Mouse (Mus musculus): Measurements from ENCODE around the gene Ggct.
A peak's percentile ranks its signal among the peaks of the same experiment; 100 is the strongest.

Gene Ggct

GRCm38 (mm10) chr6:54992734-54993260, at the start of gene Ggct:
Gene Ggct (minus strand): TSS chr6:54992950.
- DNase-seq (ENCODE audit: low spot score in 2 of 2), result peak; percentile 98 to 99

DNA sequence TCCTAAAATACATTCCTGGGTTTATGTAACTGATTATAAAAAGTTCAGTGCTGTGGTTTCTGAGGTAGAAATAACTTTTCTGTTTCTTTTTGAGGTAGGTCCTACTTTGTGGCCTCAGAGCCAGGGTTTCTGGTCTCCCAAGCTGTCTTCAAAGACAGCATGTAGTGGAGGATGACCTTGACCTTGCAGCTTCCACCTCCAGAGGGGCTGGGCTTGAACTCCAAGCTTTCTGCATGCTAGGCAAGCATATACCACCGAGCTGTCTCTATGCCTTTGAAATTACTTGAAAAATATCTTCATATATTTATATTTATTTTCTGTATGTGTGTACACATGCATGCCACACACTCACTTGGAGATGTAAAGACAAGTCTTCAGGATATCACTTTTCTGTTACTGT, 47.3 kb upstream of the Ggct start:
- DNase-seq (ENCODE audit: low spot score in 2 of 2), result no peak

GRCm38 (mm10) chr6:55039446-55039783, 46.7 kb upstream of the Ggct start:
- DNase-seq (ENCODE audit: low spot score in 2 of 2), result no peak

DNA sequence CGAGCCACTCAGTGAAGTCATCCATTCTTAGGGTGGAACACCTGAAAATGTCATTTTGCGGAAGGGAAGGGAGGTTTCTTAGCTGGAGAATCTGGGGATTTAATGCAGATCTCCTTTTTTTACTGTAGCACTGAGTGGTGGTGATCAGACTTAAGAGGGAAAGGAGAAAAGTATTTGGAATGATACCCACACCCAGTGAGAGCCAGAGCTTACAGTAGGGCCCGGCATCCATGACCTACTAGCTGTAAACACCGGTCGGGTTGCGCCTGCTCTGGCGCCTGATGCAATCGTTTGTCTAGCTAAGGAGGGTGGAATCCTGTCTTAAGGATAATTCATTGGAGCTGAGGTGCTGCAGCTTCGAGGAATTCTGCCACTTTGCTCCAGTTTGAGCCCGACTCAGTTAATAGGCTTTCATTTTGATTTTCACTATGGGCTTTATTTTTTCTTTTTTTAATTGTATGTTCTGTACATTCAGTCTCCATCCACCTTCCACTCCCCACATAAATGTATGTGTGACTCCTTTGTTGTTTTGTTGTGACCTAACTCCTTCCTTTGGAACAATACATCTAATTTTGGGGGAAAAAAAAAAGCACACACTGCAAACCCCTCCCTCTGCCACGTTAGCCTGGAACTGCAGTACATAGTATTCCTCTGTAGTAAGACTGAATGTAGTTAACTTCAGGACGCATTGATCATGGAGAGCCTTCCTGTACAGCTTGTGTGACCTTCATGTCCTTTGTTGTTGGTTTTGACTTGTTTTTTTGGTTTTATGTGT, 46.1 kb upstream of the Ggct start:
- DNase-seq (ENCODE audit: low spot score in 2 of 2), result no peak

GRCm38 (mm10) chr6:55037799-55038670, 45.3 kb upstream of the Ggct start, which contains the start of gene Gars:
Gene Gars (plus strand): TSS chr6:55038007.
- peak; percentile 91 to 92 for DNase-seq (ENCODE audit: low spot score in 2 of 2)

- no peak for DNase-seq (ENCODE audit: low spot score in 2 of 2)
Measured at GRCm38 (mm10) chr6:55036731-55037130, 44.0 kb upstream of the Ggct start.

DNA sequence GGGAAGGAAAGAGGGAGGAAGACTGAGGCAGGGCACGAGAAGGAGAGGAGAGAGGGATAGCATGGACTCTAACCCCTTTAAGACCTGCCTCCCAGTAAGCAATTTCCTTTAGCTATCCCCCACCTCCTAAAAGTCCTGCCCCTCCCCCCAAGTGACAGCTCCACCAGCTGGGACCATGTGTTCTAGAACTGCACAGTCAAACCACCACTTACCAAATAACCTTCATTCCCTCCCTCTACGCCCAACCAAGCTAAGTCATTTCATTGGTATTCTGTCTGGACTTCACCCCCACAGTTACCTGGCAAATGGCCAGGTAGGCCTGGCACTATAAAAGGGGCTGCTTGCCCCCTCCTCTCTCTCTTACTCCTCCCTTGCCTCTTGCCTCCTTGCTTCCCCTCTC, 34.9 kb upstream of the Ggct start:
- DNase-seq (ENCODE audit: low spot score in 2 of 2), result no peak

DNA sequence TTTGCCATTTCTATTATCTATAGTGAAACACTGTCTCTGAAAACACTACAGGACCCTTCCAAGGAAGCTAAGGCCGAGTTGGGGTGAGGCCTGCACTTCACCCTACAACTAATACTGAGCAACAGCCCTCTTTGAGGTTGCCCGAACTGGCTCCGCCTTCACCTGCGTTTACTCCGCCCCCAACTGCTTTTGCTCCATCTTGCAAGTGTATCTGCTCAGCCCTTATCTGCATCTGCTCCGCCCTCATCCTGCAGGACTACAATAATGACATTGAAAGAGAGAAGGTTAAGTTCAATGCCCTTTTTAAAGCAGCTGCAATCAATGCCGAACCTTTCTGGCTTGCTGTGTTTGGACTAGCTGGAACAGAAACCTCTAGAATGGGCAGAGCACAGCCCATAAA, 29.1 kb upstream of the Ggct start:
- DNase-seq (ENCODE audit: low spot score in 2 of 2), result no peak

- DNase-seq (ENCODE audit: low spot score in 2 of 2), result no peak
Measured at GRCm38 (mm10) chr6:55018417-55018816, 25.7 kb upstream of the Ggct start.

DNA sequence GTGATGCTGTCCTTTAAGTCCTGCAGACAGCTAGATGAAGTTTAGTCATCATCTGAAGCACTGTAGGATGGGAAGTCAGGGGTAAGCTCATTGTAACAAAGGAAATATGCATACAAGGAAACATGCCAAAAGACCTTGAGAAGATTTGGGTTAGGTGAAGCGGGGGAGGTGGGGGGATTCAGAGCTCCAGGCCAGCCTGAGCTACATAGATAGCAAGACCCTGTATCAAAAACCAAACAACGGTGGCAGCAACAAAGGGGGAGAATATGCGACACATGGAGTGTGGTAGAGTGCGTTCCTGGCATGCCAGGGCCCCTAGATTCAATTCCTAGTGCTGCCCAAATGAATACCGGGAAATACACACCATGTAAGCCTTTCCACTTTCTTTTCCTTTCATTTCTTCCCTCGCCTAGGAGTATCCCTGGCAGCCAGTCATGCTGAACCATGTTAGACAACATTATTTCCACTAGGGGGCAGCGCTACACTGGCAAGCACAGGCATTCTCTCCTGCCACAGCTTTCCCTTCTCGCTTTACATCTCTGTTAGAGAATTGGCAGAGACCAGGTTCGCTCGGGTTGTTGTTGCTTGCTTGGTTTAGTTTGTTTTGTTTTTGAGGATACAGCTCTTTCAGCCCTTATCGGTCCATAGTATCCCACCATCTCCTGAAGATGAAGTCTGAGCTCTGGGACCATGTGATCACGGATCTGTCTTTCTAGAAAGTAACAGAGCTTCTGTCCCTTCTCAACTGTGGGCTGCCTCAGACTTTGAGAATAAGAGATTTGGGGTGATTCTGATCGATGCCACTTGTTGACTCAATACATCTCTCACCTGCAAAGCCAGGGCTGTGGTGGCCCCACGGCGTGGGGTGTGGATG, 24.2 kb upstream of the Ggct start:
- peak; percentile 75 to 78 for DNase-seq (ENCODE audit: low spot score in 2 of 2)

GRCm38 (mm10) chr6:55016236-55016635, 23.5 kb upstream of the Ggct start:
- peak; percentile 67 to 71 for DNase-seq (ENCODE audit: low spot score in 2 of 2)

DNA sequence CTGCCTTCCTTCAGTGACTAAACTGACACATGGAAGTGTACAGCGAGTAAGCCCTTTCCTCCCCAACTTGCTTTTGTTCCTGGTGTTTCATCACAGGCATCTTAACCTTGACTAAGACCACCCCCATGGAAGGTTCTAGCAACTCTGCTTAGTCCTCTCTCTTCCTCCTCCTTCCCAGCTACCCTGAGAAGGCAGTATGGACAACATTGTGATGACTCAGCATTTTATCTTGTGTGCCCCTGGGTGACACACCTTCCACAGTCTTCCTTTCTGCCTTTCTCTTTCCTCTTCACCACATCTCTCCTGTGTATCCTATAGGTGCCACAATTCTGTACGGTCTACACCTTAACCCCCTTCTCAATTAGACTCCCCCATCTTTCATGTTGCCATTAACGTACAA, 21.4 kb upstream of the Ggct start:
- no peak for DNase-seq (ENCODE audit: low spot score in 2 of 2)

DNA sequence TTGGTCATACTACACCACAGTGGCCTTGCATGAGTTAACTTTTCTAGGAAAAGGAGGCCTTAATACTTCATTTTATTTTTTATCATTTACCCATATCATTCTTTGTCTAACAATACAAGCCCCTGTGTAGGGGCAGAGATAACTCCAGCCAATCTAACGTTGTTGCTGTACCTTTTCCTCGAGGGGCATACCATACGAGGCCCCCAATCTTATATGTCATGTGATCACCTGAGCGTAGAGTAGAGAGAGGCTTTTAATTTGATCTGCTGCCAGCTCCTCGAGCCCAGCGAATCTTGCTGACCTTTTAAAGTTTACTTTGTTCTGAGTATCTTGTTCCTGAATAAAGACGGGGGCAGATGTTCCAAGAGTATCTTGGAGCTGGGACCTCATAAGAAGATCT, 19.8 kb upstream of the Ggct start:
- DNase-seq (ENCODE audit: low spot score in 2 of 2), result no peak

- DNase-seq (ENCODE audit: low spot score in 2 of 2), result no peak
Measured at GRCm38 (mm10) chr6:55010330-55011091, 17.8 kb upstream of the Ggct start.

GRCm38 (mm10) chr6:55009391-55010230, 16.9 kb upstream of the Ggct start:
- DNase-seq (ENCODE audit: low spot score in 2 of 2), result peak; percentile 25 to 42

DNA sequence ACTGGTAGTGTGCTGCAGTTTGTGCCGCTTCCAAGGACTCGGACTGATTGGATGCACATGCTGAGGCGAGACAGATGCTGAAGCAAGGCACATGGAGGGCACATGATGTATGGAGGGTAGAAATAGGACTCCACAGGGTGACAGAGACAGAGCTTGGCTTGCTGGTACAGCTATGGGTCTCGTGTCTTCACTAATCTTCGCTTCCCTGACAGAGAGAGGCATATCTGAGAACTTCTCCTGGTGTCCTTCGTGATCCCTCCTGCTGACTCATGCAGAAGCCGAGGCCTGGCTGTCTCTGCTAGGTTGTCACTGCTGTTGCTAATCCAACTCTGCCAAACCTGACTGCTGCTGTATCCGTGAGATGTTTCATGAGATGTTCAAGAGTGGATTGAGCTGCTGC, 15.7 kb upstream of the Ggct start:
- no peak for DNase-seq (ENCODE audit: low spot score in 2 of 2)

GRCm38 (mm10) chr6:55003559-55003958, 10.8 kb upstream of the Ggct start:
- DNase-seq (ENCODE audit: low spot score in 2 of 2), result no peak

- DNase-seq (ENCODE audit: low spot score in 2 of 2), result no peak
Measured at GRCm38 (mm10) chr6:55002438-55002837, 9.7 kb upstream of the Ggct start.

DNA sequence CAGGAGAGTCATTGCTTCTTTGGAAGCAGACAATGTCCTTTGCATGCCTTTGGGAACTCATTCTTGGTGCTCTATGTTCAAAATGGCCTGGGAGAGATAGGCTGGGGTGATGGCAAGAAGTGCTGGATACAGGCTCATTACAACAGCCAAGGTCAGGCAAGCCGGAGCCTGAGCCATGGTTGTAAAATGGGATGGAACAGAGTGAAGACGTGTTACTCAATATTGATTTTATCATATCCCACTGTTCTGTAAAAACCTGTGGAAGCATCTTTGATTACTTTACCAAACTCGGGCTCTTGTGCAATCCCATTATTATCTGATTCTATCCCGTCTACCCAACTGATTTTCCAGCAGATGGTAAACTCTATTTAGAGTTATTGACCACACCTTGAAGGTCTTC, 8.6 kb upstream of the Ggct start:
- DNase-seq (ENCODE audit: low spot score in 2 of 2), result no peak

- DNase-seq (ENCODE audit: low spot score in 2 of 2), result no peak
Measured at GRCm38 (mm10) chr6:54997726-54998125, 5.0 kb upstream of the Ggct start.

Measured in right cerebral cortex, postnatal 10 days (tissue).